Mouse (Mus musculus) forebrain, embryonic 16.5 days (tissue): Measurements from ENCODE around the gene Yju2. TPM values are rescaled to one million over a fixed set of nuclear protein-coding genes. Genes with fewer than 3 reads are reported as not detected.
"Not testable (repeated sequence)": the region's sequence is repeated elsewhere in the genome, so short reads cannot be mapped to it uniquely, and the experiment has no call there.

Experiments
- ATAC-seq: fragments of 200-750 bp; cut with Nextera tagmentation; 2 replicates; pipeline ENCODE4 v1.8.0; 2017; ENCODE audit warnings: mild to moderate bottlenecking, moderate library complexity
- H3K27ac ChIP-seq: fragments of 300-500 bp; sonication (generic); 2 replicates; pipeline ENCODE4 v1.5.1; 2014; ENCODE audit warnings: low read length, control low read depth
- H3K27me3 ChIP-seq: fragments of 300-500 bp; sonication (generic); replicated peaks from 2 replicates; pipeline ENCODE4 v1.6.1; 2014; ENCODE audit warnings: low read length; ENCODE audit not compliant: control insufficient read depth, insufficient read depth
- H3K36me3 ChIP-seq: fragments of 300-500 bp; sonication (generic); 2 replicates; pipeline ENCODE4 v1.6.1; 2014; ENCODE audit not compliant: control insufficient read depth, insufficient read depth
- H3K4me1 ChIP-seq: fragments of 300-500 bp; sonication (generic); replicated peaks from 2 replicates; pipeline ENCODE4 v1.6.1; 2014; ENCODE audit warnings: low read length; ENCODE audit not compliant: control insufficient read depth, insufficient read depth
- H3K4me2 ChIP-seq: fragments of 300-500 bp; sonication (generic); 2 replicates; pipeline ENCODE4 v1.6.1; 2014; ENCODE audit warnings: mild to moderate bottlenecking, low read length, control low read depth
- H3K4me3 ChIP-seq: fragments of 300-500 bp; sonication (generic); replicated peaks from 2 replicates; pipeline ENCODE4 v1.5.1; 2014; ENCODE audit warnings: mild to moderate bottlenecking, low read length, control low read depth
- H3K9ac ChIP-seq: fragments of 300-500 bp; sonication (generic); replicated peaks from 2 replicates; pipeline ENCODE4 v1.6.1; 2014; ENCODE audit warnings: low read depth, low read length, control low read depth
- H3K9me3 ChIP-seq: fragments of 300-500 bp; sonication (generic); 2 replicates; pipeline ENCODE4 v1.6.1; 2016; ENCODE audit warnings: low read length; ENCODE audit not compliant: control insufficient read depth
- WGBS: fragments of 180-500 bp; shearing (Covaris S2); extraction: QIAGEN DNeasy Blood & Tissue Kit; methylation state at CpG from one replicate; pipeline ENCODE4 v1.1.7; 2014; 5-methylcytosine and 5-hydroxymethylcytosine counted together
- polyA plus RNA-seq: library from polyadenylated mRNA; unstranded; fragments of >200 nt; fragmentation: Nextera tagmentation; extraction: Ambion mirVana; gene quantifications from 2 replicates; pipeline ENCODE4 v1.2.1, GENCODE M21; 2015

Gene Yju2
- polyA plus RNA-seq = 26.8 and 27.0 TPM in 2 replicates

GRCm38 (mm10) chr17:55958918-55959728, at the start of gene Yju2:
TSS of gene Yju2 (plus strand) at chr17:55959099.
- Histone ChIP-seq H3K36me3 (no peaks in the 10 kb centered on the region), H3K9me3 (no peaks in the 10 kb centered on the region), H3K4me3 (peak within 1 kb of the TSS; percentile 55), H3K4me2 (peak within 1 kb of the TSS; percentile 61), H3K27ac (peak within 1 kb of the TSS; percentile 95), H3K4me1 (peaks cover 21% of the 10 kb centered on the region), H3K9ac (peak within 1 kb of the TSS; percentile 64), H3K27me3 (no peaks in the 10 kb centered on the region; the same call in 1 of the 2 replicates)
- ATAC-seq = peak; percentile 93
- under 1% methylated on average over 46 of the region's 46 CpGs for WGBS

GRCm38 (mm10) chr17:55931553-55932502, 27.1 kb upstream of the Yju2 start:
- no peaks in the 10 kb centered on the region for H3K36me3 ChIP-seq
- H3K9me3 ChIP-seq = no peaks in the 10 kb centered on the region
- H3K4me2 ChIP-seq = peak overlapping the region; percentile 52
- 1% methylated on average over 31 of the region's 33 CpGs for WGBS
- peak; percentile 98 for ATAC-seq
- H3K27me3 ChIP-seq = no peaks in the 10 kb centered on the region
- 0 out of 2 replicates have a peak overlapping the region, but pooled peaks have one; percentile 2 for H3K27ac ChIP-seq
- H3K4me3 ChIP-seq = peak overlapping the region; percentile 45
- H3K4me1 ChIP-seq = peaks cover 3% of the 10 kb centered on the region
- H3K9ac ChIP-seq = peak overlapping the region; percentile 61

GRCm38 (mm10) chr17:55932635-55933034, 26.3 kb upstream of the Yju2 start:
- WGBS = 80% methylated on average over 2 of the region's 2 CpGs
- H3K9ac ChIP-seq = no peak overlapping the region
- no peak for ATAC-seq

GRCm38 (mm10) chr17:55933191-55933590, 25.7 kb upstream of the Yju2 start:
- Histone ChIP-seq H3K27ac (no peak overlapping the region), H3K36me3 (no peaks in the 10 kb centered on the region; the same call in 1 of the 2 replicates), H3K9me3 (peaks cover 4% of the 10 kb centered on the region), H3K27me3 (no peaks in the 10 kb centered on the region), H3K4me2 (no peak overlapping the region), H3K9ac (no peak overlapping the region), H3K4me3 (no peak overlapping the region), H3K4me1 (peaks cover 3% of the 10 kb centered on the region)
- 97% methylated on average over 15 of the region's 15 CpGs for WGBS
- ATAC-seq = no peak

More at GRCm38 (mm10) chr17:55932635-55933034, 26.3 kb upstream of the Yju2 start:
- no peak overlapping the region; the same call in 1 of the 2 replicates for H3K4me3 ChIP-seq
- H3K4me2 ChIP-seq = peak overlapping the region; percentile 52
- H3K27ac ChIP-seq = no peak overlapping the region
- H3K4me1 ChIP-seq = peaks cover 3% of the 10 kb centered on the region
- H3K27me3 ChIP-seq = no peaks in the 10 kb centered on the region
- peaks cover 4% of the 10 kb centered on the region for H3K9me3 ChIP-seq
- H3K36me3 ChIP-seq = no peaks in the 10 kb centered on the region

- ATAC-seq, H3K27me3 ChIP-seq, H3K9me3 ChIP-seq, H3K4me1 ChIP-seq, H3K36me3 ChIP-seq: not testable (repeated sequence)
- Histone ChIP-seq H3K4me3 (peak overlapping the region; percentile 52), H3K27ac (peak overlapping the region; percentile 88), H3K4me2 (peak overlapping the region; percentile 79), H3K9ac (peak overlapping the region; percentile 65)
- 32% methylated on average over 10 of the region's 10 CpGs for WGBS
Measured at GRCm38 (mm10) chr17:55944387-55944865, 14.5 kb upstream of the Yju2 start.

- H3K9ac ChIP-seq = peak overlapping the region; percentile 65
- ATAC-seq = peak; percentile 99
- H3K27ac ChIP-seq = peak overlapping the region; percentile 88
- not testable (repeated sequence) for H3K9me3 ChIP-seq, H3K4me1 ChIP-seq, H3K36me3 ChIP-seq, H3K27me3 ChIP-seq
- WGBS = under 1% methylated on average over 54 of the region's 56 CpGs
- H3K4me2 ChIP-seq = peak overlapping the region; percentile 79
- H3K4me3 ChIP-seq = peak overlapping the region; percentile 52
Measured at GRCm38 (mm10) chr17:55944866-55945682, 13.8 kb upstream of the Yju2 start.

GRCm38 (mm10) chr17:55945696-55946095, 13.2 kb upstream of the Yju2 start:
- 26% methylated on average over 5 of the region's 5 CpGs for WGBS
- no peak for ATAC-seq
- no peaks in the 10 kb centered on the region for H3K9me3 ChIP-seq

GRCm38 (mm10) chr17:55948647-55949046, 10.3 kb upstream of the Yju2 start:
- WGBS = 92% methylated on average over 4 of the region's 4 CpGs
- no peak overlapping the region for H3K4me2 ChIP-seq
- no peak overlapping the region for H3K4me3 ChIP-seq
- no peak overlapping the region for H3K9ac ChIP-seq
- H3K9me3 ChIP-seq = no peaks in the 10 kb centered on the region
- H3K4me1 ChIP-seq = peaks cover 5% of the 10 kb centered on the region; the same call in 1 of the 2 replicates
- no peak overlapping the region for H3K27ac ChIP-seq
- no peaks in the 10 kb centered on the region for H3K36me3 ChIP-seq
- no peak for ATAC-seq
- H3K27me3 ChIP-seq = no peaks in the 10 kb centered on the region

More at GRCm38 (mm10) chr17:55945696-55946095, 13.2 kb upstream of the Yju2 start:
- Histone ChIP-seq H3K9ac (peak overlapping the region; percentile 65), H3K4me3 (peak overlapping the region; percentile 52), H3K27me3 (no peaks in the 10 kb centered on the region), H3K4me1 (peaks cover 5% of the 10 kb centered on the region; the same call in 1 of the 2 replicates), H3K4me2 (peak overlapping the region; percentile 79), H3K36me3 (no peaks in the 10 kb centered on the region; the same call in 1 of the 2 replicates), H3K27ac (peak overlapping the region; percentile 88)
